Mouse (Mus musculus) gastrocnemius, adult 18-20 months (tissue): ENCODE data around the gene Arhgap20. TPM values are rescaled to one million over a fixed set of nuclear protein-coding genes. Genes with fewer than 3 reads are reported as not detected.

Experiments
- total RNA-seq, 2 experiments: library from RNA; stranded (reverse); gene quantifications; 2 replicates each; pipeline ENCODE4 v1.2.3; 2021

Arhgap20 gene
- total RNA-seq, 2 experiments from 2014 or later = 27.6 to 38.4 TPM

Other genes starting within 250 kb of the Arhgap20 start
- gene Fdx1, start 198.2 kb downstream of the Arhgap20 start, total RNA-seq = 10 to 100 TPM; 34.0 to 49.2 TPM